10 mouse cellular contexts compared by ENCODE assay signal in the genomic region with DNA sequence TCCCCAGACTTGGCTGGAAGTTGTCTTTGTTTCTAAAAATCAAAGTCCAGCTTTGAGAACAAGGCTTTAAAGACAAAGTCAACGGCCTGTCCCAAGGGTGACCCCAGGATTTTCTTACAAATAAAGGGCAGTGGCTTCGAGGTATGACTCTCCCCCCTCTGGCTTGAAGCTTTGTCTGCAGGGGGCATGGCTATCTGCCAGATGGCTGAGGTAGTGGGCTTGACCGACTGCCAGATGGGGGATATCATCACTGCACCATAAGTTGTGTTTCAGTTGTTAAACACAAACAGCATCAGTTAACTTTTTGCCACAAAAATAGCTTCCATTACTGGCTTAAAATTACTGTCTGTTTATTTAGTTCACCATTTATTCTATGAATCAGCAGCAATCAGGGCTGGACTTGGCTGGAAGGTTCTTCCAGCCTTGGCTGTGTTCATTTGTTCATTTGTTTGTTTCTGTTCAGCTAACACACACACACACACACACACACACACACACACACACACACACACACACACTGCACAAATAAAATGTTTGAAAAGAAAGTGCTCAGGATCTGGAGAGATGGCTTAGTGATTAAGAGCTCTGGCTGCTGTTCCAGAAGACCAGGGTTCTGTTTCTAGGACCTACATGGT. TPM values are rescaled to one million over a fixed set of nuclear protein-coding genes. Genes with fewer than 3 reads are reported as not detected.
DNase-seq lines count a peak whose midpoint lies in the region; ATAC-seq lines count a peak whose summit lies in the region.
"Had no signal": no experiment of that assay in that cellular context is flagged by ENCODE, and none has a peak within 500 bp of the region (broad histone marks: within the 10 kb centered on the region; RNA-seq: fewer than 3 reads in every experiment).

No protein-coding gene starts in this region.

- no peak overlapping the region for H3K4me3 ChIP-seq in hindbrain, embryonic 14.5 days (replicated peaks; ENCODE audit: low read length)
- H3K4me3 ChIP-seq in stomach, embryonic 15.5 days (replicated peaks), result no peak overlapping the region
- H3K4me3 ChIP-seq: hindbrain, embryonic 15.5 days had no signal

- peaks cover 12% of the 10 kb centered on the region for H3K4me1 ChIP-seq in hindbrain, embryonic 14.5 days (replicated peaks; ENCODE audit: control insufficient read depth, insufficient read depth, low read length)
- H3K4me1 ChIP-seq in stomach, embryonic 15.5 days, result 0 out of 2 replicates have a peak, but pooled peaks cover 3% of the 10 kb centered on the region

- H3K36me3 ChIP-seq in hindbrain, embryonic 14.5 days (replicated peaks; ENCODE audit: control insufficient read depth, insufficient read depth), result no peaks in the 10 kb centered on the region
- H3K36me3 ChIP-seq in stomach, embryonic 15.5 days, result no peaks in the 10 kb centered on the region
- H3K36me3 ChIP-seq: hindbrain, embryonic 15.5 days had no signal

- no peak for ATAC-seq in hindbrain, embryonic 14.5 days (ENCODE audit: low FRiP score)
- ATAC-seq in stomach, embryonic 15.5 days (ENCODE audit: insufficient read depth, low FRiP score, low read depth), result no peak; the same call in 1 of the 2 replicates
- ATAC-seq in CD4-positive, CD25-positive, alpha-beta regulatory T cell, adult 4 months, result no peak

- DNase-seq in embryo, embryonic 10 days (ENCODE audit: low spot score), result peak; percentile 55
- DNase-seq in embryo, embryonic 9.5 days (ENCODE audit: extremely low spot score), result no peak
- DNase-seq in ovary, postnatal 36 days (ENCODE audit: low spot score), result peak; percentile 15
- no peak for DNase-seq in ovary, adult 18-20 months (ENCODE audit: low spot score)
- DNase-seq in hindbrain, embryonic 14.5 days (ENCODE audit: low spot score), result peak; percentile 66
- DNase-seq in c-Kit-positive CD71-positive TER-119-positive erythroid progenitor cells, embryonic 14.5 days (ENCODE audit: low spot score), result no peak

- no peaks in the 10 kb centered on the region for H3K9me3 ChIP-seq in hindbrain, embryonic 14.5 days (ENCODE audit: control insufficient read depth, low read length)
- H3K9me3 ChIP-seq in stomach, embryonic 15.5 days, result no peaks in the 10 kb centered on the region
- H3K9me3 ChIP-seq: hindbrain, embryonic 15.5 days had no signal

- WGBS in hindbrain, embryonic 14.5 days, result 3% methylated on average over 3 of the region's 3 CpGs
- 15% methylated on average over 3 of the region's 3 CpGs for WGBS in stomach, embryonic 15.5 days

- H3K9ac ChIP-seq in hindbrain, embryonic 14.5 days, result no peak overlapping the region
- H3K9ac ChIP-seq in stomach, embryonic 15.5 days, result no peak overlapping the region
- H3K9ac ChIP-seq: hindbrain, embryonic 15.5 days had no signal

- H3K27ac ChIP-seq in hindbrain, embryonic 14.5 days, result no peak overlapping the region
- H3K27ac ChIP-seq in stomach, embryonic 15.5 days, result 0 out of 2 replicates have a peak overlapping the region, but pooled peaks have one; percentile 54
- H3K27ac ChIP-seq: hindbrain, embryonic 15.5 days had no signal

- H3K27me3 ChIP-seq in hindbrain, embryonic 14.5 days (ENCODE audit: control insufficient read depth, insufficient read depth, low read length), result no peaks in the 10 kb centered on the region
- no peaks in the 10 kb centered on the region for H3K27me3 ChIP-seq in stomach, embryonic 15.5 days (replicated peaks)
- H3K27me3 ChIP-seq: CH12.LX; hindbrain, embryonic 15.5 days had no signal

- H3K4me2 ChIP-seq in hindbrain, embryonic 14.5 days (replicated peaks), result no peak overlapping the region
- no peak overlapping the region for H3K4me2 ChIP-seq in stomach, embryonic 15.5 days
- H3K4me2 ChIP-seq: hindbrain, embryonic 15.5 days had no signal

RNA-seq across cellular contexts. Expression of a gene that starts 33.1 kb away (rescaled TPM):
- 55.0 and 64.8 TPM in 2 replicates for polyA plus RNA-seq in hindbrain, embryonic 14.5 days (2014; fragmentation: Nextera tagmentation; extraction: Ambion mirVana)
- 88.7 and 91.4 TPM in 2 replicates for polyA plus RNA-seq in stomach, embryonic 15.5 days (2015; fragmentation: Nextera tagmentation; extraction: Ambion mirVana)
- 10 to 100 TPM; 37.0 to 39.8 TPM for polyA plus RNA-seq in CD4-positive, CD25-positive, alpha-beta regulatory T cell, adult 4 months (2017; shearing (Covaris generic))

RNA-seq across cellular contexts. Expression of a gene that starts 33.6 kb away (rescaled TPM):
- polyA plus RNA-seq in hindbrain, embryonic 14.5 days (2014; fragmentation: Nextera tagmentation; extraction: Ambion mirVana), result 4.4 and 4.5 TPM in 2 replicates
- polyA plus RNA-seq in stomach, embryonic 15.5 days (2015; fragmentation: Nextera tagmentation; extraction: Ambion mirVana), result 2.0 and 2.1 TPM in 2 replicates
- under 1 TPM; 0.35 to 0.56 TPM for polyA plus RNA-seq in CD4-positive, CD25-positive, alpha-beta regulatory T cell, adult 4 months (2017; shearing (Covaris generic))

Comparison
In these comparisons a context has a peak if more than half of its experiments do, and no peak if none do; other contexts are left out.
1. DNase-seq: peak in embryo, embryonic 10 days (single experiment), ovary, postnatal 36 days (single experiment) and hindbrain, embryonic 14.5 days (single experiment); none in embryo, embryonic 9.5 days (single experiment), ovary, adult 18-20 months (single experiment) and c-Kit-positive CD71-positive TER-119-positive erythroid progenitor cells, embryonic 14.5 days (single experiment).